Mouse (Mus musculus): Measurements from ENCODE around the gene Pafah2.

Gene Pafah2

GRCm38 (mm10) chr4:134461252-134461651 is 65.1 kb downstream of the Pafah2 start:
- DNase-seq (ENCODE audit: low spot score in 2 of 2), result no peak

- no peak for DNase-seq (ENCODE audit: low spot score in 2 of 2)
Observed at GRCm38 (mm10) chr4:134465789-134466188, 69.7 kb downstream of the Pafah2 start.

DNA sequence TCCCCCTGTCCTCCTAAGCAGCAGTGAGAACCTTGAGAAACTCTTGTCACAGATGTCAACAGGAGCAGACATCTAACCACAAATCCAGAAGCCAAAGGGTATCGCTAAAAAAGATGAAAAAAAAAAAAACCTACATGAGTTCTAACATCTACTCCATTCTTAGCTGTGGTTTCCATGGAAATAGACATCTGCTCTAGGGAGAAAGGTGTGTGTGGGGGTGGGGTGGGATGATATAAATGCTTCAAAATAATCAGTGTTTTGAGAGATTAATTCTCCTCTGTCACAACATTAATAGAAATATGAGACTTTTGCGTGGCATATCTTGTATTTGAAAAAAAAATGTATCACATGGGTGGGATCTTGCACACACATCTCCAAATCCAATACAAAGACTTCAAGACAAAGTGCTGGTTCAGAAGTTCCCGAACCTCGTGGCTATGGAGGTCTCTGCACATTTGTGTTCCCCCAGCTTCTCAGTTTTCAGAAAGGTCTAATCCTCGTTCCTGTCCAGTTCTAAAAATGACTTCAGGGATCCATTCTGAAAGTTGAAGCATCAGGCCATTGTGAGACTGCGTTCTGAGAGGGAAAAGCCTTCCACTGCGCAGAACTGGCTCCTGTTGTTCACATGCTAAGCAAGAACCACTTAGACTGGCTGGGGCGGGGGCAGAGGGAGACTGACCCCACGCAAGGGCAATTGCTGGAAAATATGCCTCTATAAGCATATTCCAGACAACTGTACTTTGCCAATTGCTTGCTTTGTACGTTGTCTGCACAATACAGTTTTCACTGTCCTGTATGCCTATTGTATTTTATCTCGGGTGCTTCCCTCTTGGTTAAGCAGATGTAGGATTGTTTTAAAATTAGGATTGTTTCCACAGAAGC is 70.5 kb downstream of the Pafah2 start:
- DNase-seq (ENCODE audit: low spot score in 2 of 2), result no peak

DNA sequence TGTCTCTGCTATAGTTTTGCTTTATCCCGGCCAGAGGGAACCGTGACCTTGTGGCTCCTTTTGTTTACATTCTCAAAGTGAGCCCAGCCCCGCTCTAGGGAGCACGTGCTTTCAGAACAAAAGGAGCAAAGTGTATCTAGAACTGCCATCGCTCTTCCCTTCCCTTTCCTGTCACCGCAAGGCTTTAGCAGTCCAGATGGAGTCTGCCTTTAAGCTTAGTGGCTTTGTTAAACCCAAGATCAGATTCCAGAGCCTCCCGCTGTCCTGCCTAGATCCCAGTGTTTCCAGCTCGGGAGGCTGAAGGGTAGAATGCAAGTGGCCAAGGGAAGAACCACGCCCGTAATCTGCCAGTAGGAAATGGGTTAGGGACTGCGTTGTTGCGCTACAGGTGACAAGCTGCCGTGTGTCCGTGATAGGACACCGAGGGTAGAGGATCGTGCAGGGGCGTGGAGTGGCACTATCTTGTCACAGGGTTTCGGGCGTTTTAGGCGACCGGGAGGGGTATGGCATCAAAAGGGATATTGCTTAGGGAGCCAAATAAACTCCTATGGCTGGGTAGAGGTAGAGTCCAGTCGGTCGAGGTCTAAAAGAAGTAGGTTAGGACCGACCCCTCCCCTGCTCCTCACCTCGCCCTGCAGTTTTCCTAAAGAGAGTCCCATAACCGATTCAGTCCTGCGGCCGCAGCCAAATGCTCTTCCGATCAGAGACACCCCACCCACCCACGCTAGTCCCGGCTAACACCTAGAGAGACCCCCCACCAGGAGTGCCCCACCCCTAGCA is 71.5 kb downstream of the Pafah2 start:
- peak; percentile 35 to 42 for DNase-seq (ENCODE audit: low spot score in 2 of 2)

DNA sequence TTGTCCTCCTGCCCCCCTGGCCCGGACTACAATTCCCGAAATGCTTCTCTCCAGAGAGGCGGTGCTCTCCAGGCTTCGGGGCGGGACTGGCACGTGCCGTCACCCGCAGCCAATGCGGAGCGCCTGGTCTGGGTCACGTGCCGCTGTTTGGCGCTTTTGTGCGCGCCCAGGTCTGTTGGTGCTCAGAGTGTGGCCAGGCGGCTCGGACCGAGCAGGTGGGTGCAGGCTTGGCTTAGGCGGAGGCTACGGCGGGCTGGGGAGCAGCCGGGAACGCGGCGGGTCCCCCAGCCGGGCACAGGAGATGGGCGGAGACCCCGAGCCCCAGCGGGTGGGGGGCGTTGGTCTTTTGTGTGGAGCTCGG is 72.1 kb downstream of the Pafah2 start, which contains the start of gene Stmn1:
Gene Stmn1 (plus strand): TSS at position 106 of the 361 bp plus-strand sequence.
- DNase-seq (ENCODE audit: low spot score in 2 of 2), result peak; percentile 92 to 94

DNA sequence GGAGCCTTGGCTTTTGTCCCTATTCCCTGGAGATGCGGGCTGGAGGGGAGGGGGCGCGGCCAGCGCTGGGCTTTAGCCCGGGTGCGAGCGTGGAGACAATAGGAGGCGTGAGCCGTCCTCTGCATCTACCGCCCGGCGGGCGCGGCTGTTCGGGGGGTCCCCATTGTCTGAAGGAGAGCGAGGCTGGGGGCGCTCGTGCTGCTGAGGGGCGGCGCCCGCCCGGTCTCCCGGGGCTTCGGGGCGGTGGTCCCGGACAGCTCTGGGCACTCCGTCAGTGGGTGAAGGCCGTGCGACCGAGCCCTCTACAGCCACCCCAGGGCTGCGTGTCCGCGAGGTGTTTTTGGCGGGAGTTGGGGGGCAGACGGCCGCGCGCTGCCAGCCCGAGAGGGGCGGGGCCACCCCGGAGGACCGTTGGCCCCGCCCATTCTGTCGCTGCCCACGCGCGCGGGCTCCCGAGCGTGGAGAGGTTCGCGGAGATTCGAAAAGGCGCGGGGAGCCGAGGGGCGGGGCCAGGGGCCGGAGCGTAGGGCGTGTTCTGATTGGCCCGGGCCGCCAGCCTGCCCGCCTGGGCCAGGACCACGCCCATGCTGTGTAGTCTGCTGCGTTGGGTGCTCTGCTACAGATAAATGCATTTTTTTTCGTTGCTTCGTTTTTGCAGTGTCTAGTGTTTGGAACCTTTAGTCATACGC is 72.6 kb downstream of the Pafah2 start:
- peak; percentile 96 to 99 for DNase-seq (ENCODE audit: low spot score in 2 of 2)

DNA sequence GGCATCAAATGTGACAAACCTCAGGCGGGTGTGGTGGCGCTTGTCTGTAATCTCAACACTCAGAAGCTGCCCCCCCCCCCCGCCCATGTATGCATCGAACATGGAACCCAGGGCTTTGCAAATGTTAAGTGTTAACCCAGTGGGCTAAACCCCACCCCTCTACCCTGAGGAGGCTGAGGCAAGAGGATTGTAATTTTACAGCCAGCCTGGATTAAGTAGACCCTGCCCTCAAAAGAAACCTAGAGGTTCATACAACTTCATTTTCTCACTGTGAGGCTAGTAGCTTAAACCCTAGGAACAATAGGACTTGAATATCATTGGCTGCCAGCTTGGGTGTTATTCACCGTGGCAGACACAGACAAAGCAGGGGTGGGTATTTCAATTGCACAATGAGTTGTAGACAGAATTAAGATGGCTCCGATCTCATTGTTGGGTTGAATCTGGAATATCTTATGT is 73.2 kb downstream of the Pafah2 start:
- no peak for DNase-seq (ENCODE audit: low spot score in 2 of 2)

GRCm38 (mm10) chr4:134469985-134470384 is 73.9 kb downstream of the Pafah2 start:
- no peak for DNase-seq (ENCODE audit: low spot score in 2 of 2)

DNA sequence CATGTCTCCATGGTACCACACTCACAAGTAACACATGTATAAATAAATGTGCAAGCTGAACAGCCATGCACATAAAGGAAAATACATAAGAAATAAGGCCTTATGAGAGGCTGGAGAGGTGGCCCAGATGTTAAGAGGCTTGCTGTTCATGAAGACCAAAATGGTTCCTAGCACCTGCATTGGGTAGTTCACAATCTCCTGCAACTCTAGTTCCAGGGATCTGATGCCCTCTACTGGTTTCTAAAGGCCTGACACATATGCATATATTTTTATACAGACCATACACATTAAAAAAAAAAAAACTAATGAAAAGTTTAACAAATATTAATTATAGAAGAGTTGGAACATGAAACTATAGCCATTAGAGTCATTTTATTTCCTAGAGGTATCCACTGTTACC is 75.3 kb downstream of the Pafah2 start:
- DNase-seq (ENCODE audit: low spot score in 2 of 2), result no peak

GRCm38 (mm10) chr4:134473764-134474163 is 77.6 kb downstream of the Pafah2 start:
- DNase-seq (ENCODE audit: low spot score in 2 of 2), result no peak

- no peak for DNase-seq (ENCODE audit: low spot score in 2 of 2)
Observed at GRCm38 (mm10) chr4:134474240-134474639, 78.1 kb downstream of the Pafah2 start.

DNA sequence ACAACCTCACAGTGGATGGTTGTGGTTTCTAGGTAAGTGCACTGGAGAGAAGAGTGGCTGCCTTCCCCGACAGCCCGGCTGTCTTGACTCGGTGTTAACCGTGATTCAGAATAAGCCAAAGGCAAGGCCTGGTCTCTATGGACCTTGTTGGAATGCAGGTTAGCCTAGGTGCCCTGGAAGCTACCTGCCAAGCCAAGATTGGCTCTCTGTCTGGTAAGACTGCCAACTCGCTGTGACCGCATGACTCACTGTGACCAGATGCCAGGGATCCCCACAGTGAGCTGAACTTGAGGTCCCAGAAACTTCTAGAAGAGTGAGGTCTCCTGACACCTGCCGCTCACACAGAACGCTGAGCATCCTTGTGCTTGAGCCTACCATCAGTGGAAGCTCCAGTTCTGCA is 80.8 kb downstream of the Pafah2 start:
- no peak for DNase-seq (ENCODE audit: low spot score in 2 of 2)

All from thymus, postnatal 10 days (tissue).